Mouse (Mus musculus) erythroid progenitor cell, adult 5-6 weeks (primary cell): Measurements from ENCODE around the gene Thsd7a. TPM values are rescaled to one million over a fixed set of nuclear protein-coding genes. Genes with fewer than 3 reads are reported as not detected.

ENCODE experiments used
- ATAC-seq: replicated peaks from 2 replicates; pipeline ENCODE4 v1.8.0; 2016; ENCODE audit warnings: moderate number of reproducible peaks, mild to moderate bottlenecking, moderate TSS enrichment, inconsistent platforms; ENCODE audit not compliant: poor library complexity, low FRiP score, severe bottlenecking
- total RNA-seq, 2 experiments: library from RNA; stranded (forward) in 1 of 2; stranded (reverse) in 1 of 2; fragments of 150-400 nt in 1 of 2; fragments of 186-747, 209-891 nt in 1 of 2; gene quantifications; 2 replicates each; pipeline versions ENCODE4 v1.2.3 to v1.2.4; 2015 to 2017; ENCODE audit warnings: low replicate concordance in 2 of 2

Gene Thsd7a
- total RNA-seq, 2 experiments from 2014 or later = not detected

GRCm38 (mm10) chr6:12519121-12519520, 230.1 kb downstream of the Thsd7a start:
- no peak for ATAC-seq

- no peak for ATAC-seq
These were observed 230.8 kb downstream of the Thsd7a start for GRCm38 (mm10) chr6:12518283-12518903.

GRCm38 (mm10) chr6:12517726-12518125, 231.5 kb downstream of the Thsd7a start:
- ATAC-seq = no peak

GRCm38 (mm10) chr6:12506877-12507276, 242.3 kb downstream of the Thsd7a start:
- ATAC-seq = no peak

GRCm38 (mm10) chr6:12503867-12504266, 245.3 kb downstream of the Thsd7a start:
- no peak for ATAC-seq

GRCm38 (mm10) chr6:12500888-12501287, 248.3 kb downstream of the Thsd7a start:
- ATAC-seq = no peak

- no peak for ATAC-seq
These were observed 249.3 kb downstream of the Thsd7a start for GRCm38 (mm10) chr6:12499866-12500265.

GRCm38 (mm10) chr6:12493571-12493970, 255.6 kb downstream of the Thsd7a start:
- no peak for ATAC-seq

- no peak for ATAC-seq
These were observed 260.3 kb downstream of the Thsd7a start for GRCm38 (mm10) chr6:12488882-12489281.

GRCm38 (mm10) chr6:12481527-12482163, 267.6 kb downstream of the Thsd7a start:
- ATAC-seq = no peak

GRCm38 (mm10) chr6:12478359-12478758, 270.9 kb downstream of the Thsd7a start:
- no peak for ATAC-seq

GRCm38 (mm10) chr6:12470935-12471334, 278.3 kb downstream of the Thsd7a start:
- no peak for ATAC-seq

- no peak for ATAC-seq
These were observed 281.7 kb downstream of the Thsd7a start for GRCm38 (mm10) chr6:12467339-12468124.

- no peak for ATAC-seq
These were observed 290.4 kb downstream of the Thsd7a start for GRCm38 (mm10) chr6:12458841-12459240.

GRCm38 (mm10) chr6:12457451-12457850, 291.8 kb downstream of the Thsd7a start:
- no peak for ATAC-seq

- no peak for ATAC-seq
These were observed 294.2 kb downstream of the Thsd7a start for GRCm38 (mm10) chr6:12454876-12455485.

- no peak for ATAC-seq
These were observed 295.1 kb downstream of the Thsd7a start for GRCm38 (mm10) chr6:12454132-12454531.

GRCm38 (mm10) chr6:12448851-12449250, 300.4 kb downstream of the Thsd7a start:
- no peak for ATAC-seq

GRCm38 (mm10) chr6:12445486-12445885, 303.7 kb downstream of the Thsd7a start:
- no peak for ATAC-seq

- no peak for ATAC-seq
These were observed 309.6 kb downstream of the Thsd7a start for GRCm38 (mm10) chr6:12439561-12439960.
